Mouse (Mus musculus) brain, adult 10 weeks (tissue): ENCODE data around the gene AU022252. TPM values are rescaled to one million over a fixed set of nuclear protein-coding genes. Genes with fewer than 3 reads are reported as not detected.

ENCODE experiments used
- polyA plus RNA-seq: library from polyadenylated mRNA; stranded (reverse); fragments of 350-450 nt; fragmentation: Illumina TruSeq; extraction: RNeasy Lipid Tissue Mini Kit (QIAGEN cat#74804); gene quantifications from one replicate; pipeline ENCODE4 v1.2.3, GENCODE M21; 2015; ENCODE audit warnings: low read depth, low replicate concordance

AU022252 gene
- polyA plus RNA-seq = 16.0 TPM

DNA sequence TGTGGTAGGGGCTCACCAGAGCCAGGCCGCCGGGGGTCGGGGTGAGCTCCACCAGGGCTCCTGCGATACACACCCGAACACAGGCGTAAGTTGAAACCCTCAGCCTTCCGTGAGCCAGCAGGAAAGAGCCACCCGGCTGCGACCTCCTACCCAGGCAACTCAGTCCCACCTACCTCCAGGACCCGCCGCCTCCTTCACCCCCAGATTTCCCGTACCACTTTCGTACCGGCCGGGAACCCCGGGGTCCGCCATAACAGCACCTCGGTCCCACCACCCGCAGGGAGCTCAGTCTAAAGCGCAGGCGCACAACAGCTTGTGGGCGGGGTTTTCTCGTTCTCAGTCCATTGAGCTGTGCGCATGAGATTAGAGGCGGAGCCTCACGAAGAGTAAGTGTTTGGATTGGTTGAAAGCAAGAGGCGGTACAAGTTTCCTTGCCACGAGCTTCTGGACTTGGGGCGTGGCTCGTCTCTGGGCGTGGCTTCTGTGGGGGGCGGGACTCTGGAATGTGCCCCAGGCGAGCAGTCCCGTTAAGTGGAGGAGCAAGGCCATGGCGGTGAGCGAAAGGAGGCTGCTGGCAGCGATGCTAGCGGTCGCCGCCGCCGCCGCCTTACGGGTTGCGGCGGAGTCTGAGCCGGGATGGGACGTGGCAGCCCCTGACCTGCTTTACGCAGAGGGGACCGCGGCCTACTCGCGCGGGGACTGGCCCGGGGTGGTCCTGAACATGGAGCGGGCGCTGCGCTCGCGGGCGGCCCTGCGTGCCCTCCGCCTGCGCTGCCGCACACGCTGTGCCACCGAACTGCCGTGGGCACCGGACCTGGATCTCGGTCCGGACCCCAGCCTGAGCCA lies at the start of gene AU022252, which contains the start of gene P3h1:
TSS of gene AU022252 (minus strand) at position 303 of the 846 bp plus-strand sequence.
TSS of gene P3h1 (plus strand) at position 506 of the 846 bp plus-strand sequence.

GRCm38 (mm10) chr4:119255351-119255750 lies 22.8 kb upstream of the AU022252 start, which contains the start of gene Cldn19:
Gene Cldn19 (plus strand): TSS chr4:119255414.

GRCm38 (mm10) chr4:119218169-119218568 lies 14.3 kb downstream of the AU022252 start, which contains the start of gene Tmem269:
Gene Tmem269 (minus strand): TSS chr4:119218217.

GRCm38 (mm10) chr4:119194909-119195581 lies 37.5 kb downstream of the AU022252 start, which contains the start of gene Svbp:
Gene Svbp (plus strand): TSS chr4:119195306.

GRCm38 (mm10) chr4:119189864-119190263 lies 42.6 kb downstream of the AU022252 start, which contains the start of gene Ermap:
Gene Ermap (minus strand): TSS chr4:119190011.

DNA sequence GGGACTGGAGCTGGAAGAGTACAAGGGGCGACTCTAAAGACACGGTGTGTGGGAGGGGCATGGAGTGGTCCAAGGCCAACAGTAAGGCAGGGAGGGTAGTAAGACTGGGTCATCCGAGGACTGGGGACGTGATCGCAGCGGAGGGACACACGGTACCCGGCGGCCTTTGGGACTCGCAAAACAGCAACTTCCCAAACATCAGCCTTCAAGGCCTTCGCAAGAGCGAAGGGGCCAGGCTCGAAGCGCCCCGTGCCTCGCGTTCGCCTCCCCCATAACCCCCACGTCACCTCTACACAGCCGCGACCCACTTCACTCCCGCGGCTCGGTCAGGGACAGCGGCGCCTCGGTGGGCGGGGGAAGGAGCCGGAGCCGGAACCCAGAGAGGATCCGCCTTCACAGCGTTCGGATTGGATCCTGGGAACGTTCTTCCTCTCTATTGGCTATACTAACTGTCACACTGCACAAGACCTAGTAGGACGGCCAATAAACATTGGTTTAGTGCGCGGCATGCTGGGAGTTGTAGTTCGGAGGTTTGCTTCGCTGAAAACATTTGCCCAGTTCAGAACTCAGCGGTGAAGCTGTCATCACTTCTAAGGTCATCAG lies 58.6 kb downstream of the AU022252 start, which contains the start of gene Zfp691:
TSS of gene Zfp691 (minus strand) at position 345 of the 603 bp plus-strand sequence.

Other genes with a start within 250 kb of the AU022252 start
- 80.6 TPM for gene Slc2a1, start 124.0 kb downstream of the AU022252 start, polyA plus RNA-seq
- 8.4 TPM for gene Zfp691, start 58.5 kb downstream of the AU022252 start, polyA plus RNA-seq
- 0.31 TPM for gene Ermap, start 42.7 kb downstream of the AU022252 start, polyA plus RNA-seq
- gene Svbp, start 37.4 kb downstream of the AU022252 start, polyA plus RNA-seq = 32.5 TPM
- gene Tmem269, start 14.5 kb downstream of the AU022252 start, polyA plus RNA-seq = 0.79 TPM
- gene P3h1, start 203 bp upstream of the AU022252 start, polyA plus RNA-seq = 7.4 TPM
- 0.82 TPM for gene Cldn19, start 22.7 kb upstream of the AU022252 start, polyA plus RNA-seq
- gene Ybx1, start 61.9 kb upstream of the AU022252 start, polyA plus RNA-seq = 226 TPM
- gene Ppih, start 87.8 kb upstream of the AU022252 start, polyA plus RNA-seq = 37.2 TPM
- 14.5 TPM for gene Ccdc30, start 182.8 kb upstream of the AU022252 start, polyA plus RNA-seq
- gene Ppcs, start 189.7 kb upstream of the AU022252 start, polyA plus RNA-seq = 13.5 TPM
- gene Zmynd12, start 190.1 kb upstream of the AU022252 start, polyA plus RNA-seq = 1.3 TPM